Mouse (Mus musculus) heart, postnatal 25 days (tissue): ENCODE measurements around the gene Txnrd2. TPM values are rescaled to one million over a fixed set of nuclear protein-coding genes. Genes with fewer than 3 reads are reported as not detected.

ENCODE experiments used
- DNase-seq: peaks from one replicate; pipeline ENCODE4 v3.0.0; 2022; ENCODE audit warnings: low spot score
- intact Hi-C: fragments of 180-260 bp; cut with DNase I; formaldehyde crosslinking; loops from one replicate; pipeline ENCODE4 v1.15.1; 2025
- total RNA-seq, 2 experiments: library from RNA; stranded (reverse); gene quantifications; 2 replicates each; pipeline ENCODE4 v1.2.3; 2021

Gene Txnrd2
- 10 to 100 TPM; 36.1 to 38.2 TPM for total RNA-seq

GRCm38 (mm10) chr16:18426215-18426791, at the start of gene Txnrd2:
Gene Txnrd2 (plus strand): TSS chr16:18426384.
- intact Hi-C loops = loop anchor here (5.0 kb wide), 1 partner anchor 79 kb away; the partner anchor contains the start of genes Arvcf and Tango2
- peak; percentile 75 for DNase-seq

- DNase-seq = no peak
Observed at GRCm38 (mm10) chr16:18377203-18377602, 49.0 kb upstream of the Txnrd2 start.

GRCm38 (mm10) chr16:18378489-18378888, 47.7 kb upstream of the Txnrd2 start:
- no peak for DNase-seq

More at GRCm38 (mm10) chr16:18377203-18377602, 49.0 kb upstream of the Txnrd2 start:
- intact Hi-C loops = no loop called here

GRCm38 (mm10) chr16:18379338-18380001, 46.7 kb upstream of the Txnrd2 start:
- intact Hi-C loops = loop anchor here (2.0 kb wide), 1 partner anchor 25 kb away; no protein-coding TSS in a partner anchor

More at GRCm38 (mm10) chr16:18378489-18378888, 47.7 kb upstream of the Txnrd2 start:
- intact Hi-C loops = loop anchor here (2.0 kb wide), 1 partner anchor 24 kb away; no protein-coding TSS in a partner anchor

GRCm38 (mm10) chr16:18380495-18381063, 45.6 kb upstream of the Txnrd2 start:
- intact Hi-C loops = no loop called here
- no peak for DNase-seq

More at GRCm38 (mm10) chr16:18379338-18380001, 46.7 kb upstream of the Txnrd2 start:
- DNase-seq = no peak

- intact Hi-C loops = no loop called here
- DNase-seq = no peak
Observed at GRCm38 (mm10) chr16:18381621-18382258, 44.4 kb upstream of the Txnrd2 start.

- intact Hi-C loops = no loop called here
- no peak for DNase-seq
Observed at GRCm38 (mm10) chr16:18383045-18383726, 43.0 kb upstream of the Txnrd2 start.

GRCm38 (mm10) chr16:18383756-18384155, 42.4 kb upstream of the Txnrd2 start:
- intact Hi-C loops = no loop called here
- no peak for DNase-seq

GRCm38 (mm10) chr16:18384211-18384610, 42.0 kb upstream of the Txnrd2 start:
- DNase-seq = no peak
- intact Hi-C loops = no loop called here

- intact Hi-C loops = no loop called here
- DNase-seq = no peak
Observed at GRCm38 (mm10) chr16:18384659-18385058, 41.5 kb upstream of the Txnrd2 start.

GRCm38 (mm10) chr16:18385411-18385810, 40.8 kb upstream of the Txnrd2 start:
- intact Hi-C loops = no loop called here

GRCm38 (mm10) chr16:18386451-18386850, 39.7 kb upstream of the Txnrd2 start:
- DNase-seq = no peak
- intact Hi-C loops = no loop called here

More at GRCm38 (mm10) chr16:18385411-18385810, 40.8 kb upstream of the Txnrd2 start:
- no peak for DNase-seq

GRCm38 (mm10) chr16:18386972-18387371, 39.2 kb upstream of the Txnrd2 start:
- intact Hi-C loops = no loop called here
- no peak for DNase-seq

GRCm38 (mm10) chr16:18387704-18388582, 38.2 kb upstream of the Txnrd2 start:
- DNase-seq = no peak
- intact Hi-C loops = no loop called here

- no peak for DNase-seq
- intact Hi-C loops = no loop called here
Observed at GRCm38 (mm10) chr16:18388583-18389435, 37.4 kb upstream of the Txnrd2 start.

GRCm38 (mm10) chr16:18390399-18390798, 35.8 kb upstream of the Txnrd2 start:
- intact Hi-C loops = loop anchor here (5.0 kb wide), 1 partner anchor 43 kb away; the partner anchor contains the start of genes Arvcf and Tango2
- DNase-seq = no peak

GRCm38 (mm10) chr16:18391127-18391526, 35.1 kb upstream of the Txnrd2 start:
- intact Hi-C loops = loop anchor here (5.0 kb wide), 1 partner anchor 44 kb away; the partner anchor contains the start of genes Arvcf and Tango2
- no peak for DNase-seq

- intact Hi-C loops = loop anchor here (5.0 kb wide), 1 partner anchor 44 kb away; the partner anchor contains the start of genes Arvcf and Tango2
- no peak for DNase-seq
Observed at GRCm38 (mm10) chr16:18391728-18392127, 34.5 kb upstream of the Txnrd2 start.
